Mouse (Mus musculus): Measurements from ENCODE around the gene Wnt10b. TPM values are rescaled to one million over a fixed set of nuclear protein-coding genes. Genes with fewer than 3 reads are reported as not detected.
"Not testable (repeated sequence)": the region's sequence is repeated elsewhere in the genome, so short reads cannot be mapped to it uniquely, and the experiment has no call there.

Wnt10b gene
- total RNA-seq (2015; ENCODE audit: low replicate concordance) (1.0 TPM in 1 of 2 replicates, not detected in the other), total RNA-seq (2017; ENCODE audit: low replicate concordance) (not detected in 2 replicates)

GRCm38 (mm10) chr15:98777762-98778161 is at the start of gene Wnt10b:
Wnt10b (minus strand) TSS chr15:98778150.
- ATAC-seq (replicated peaks; ENCODE audit: low FRiP score, poor library complexity, severe bottlenecking) = no peak

GRCm38 (mm10) chr15:98827611-98828011 is 49.7 kb upstream of the Wnt10b start:
- ATAC-seq (replicated peaks; ENCODE audit: low FRiP score, poor library complexity, severe bottlenecking) = 0 out of 2 replicates have a peak, but pooled peaks have one; percentile 10

- no peak for ATAC-seq (replicated peaks; ENCODE audit: low FRiP score, poor library complexity, severe bottlenecking)
Measured at GRCm38 (mm10) chr15:98823434-98823833, 45.5 kb upstream of the Wnt10b start.

- no peak for ATAC-seq (replicated peaks; ENCODE audit: low FRiP score, poor library complexity, severe bottlenecking)
Measured at GRCm38 (mm10) chr15:98822147-98822546, 44.2 kb upstream of the Wnt10b start.

GRCm38 (mm10) chr15:98821403-98821802 is 43.5 kb upstream of the Wnt10b start:
- ATAC-seq (replicated peaks; ENCODE audit: low FRiP score, poor library complexity, severe bottlenecking) = peak; percentile 81

- ATAC-seq (replicated peaks; ENCODE audit: low FRiP score, poor library complexity, severe bottlenecking) = no peak
Measured at GRCm38 (mm10) chr15:98820937-98821336, 43.0 kb upstream of the Wnt10b start.

- no peak for ATAC-seq (replicated peaks; ENCODE audit: low FRiP score, poor library complexity, severe bottlenecking)
Measured at GRCm38 (mm10) chr15:98818171-98818570, 40.2 kb upstream of the Wnt10b start.

- 0 out of 2 replicates have a peak, but pooled peaks have one; percentile 7 for ATAC-seq (replicated peaks; ENCODE audit: low FRiP score, poor library complexity, severe bottlenecking)
Measured at GRCm38 (mm10) chr15:98812741-98813424, 34.9 kb upstream of the Wnt10b start.

- ATAC-seq (replicated peaks; ENCODE audit: low FRiP score, poor library complexity, severe bottlenecking) = not testable (repeated sequence)
Measured at GRCm38 (mm10) chr15:98810212-98810611, 32.3 kb upstream of the Wnt10b start.

GRCm38 (mm10) chr15:98809390-98809789 is 31.4 kb upstream of the Wnt10b start, which contains the start of gene Ddn:
Ddn (minus strand) TSS chr15:98809490.
- ATAC-seq (replicated peaks; ENCODE audit: low FRiP score, poor library complexity, severe bottlenecking) = no peak

- no peak for ATAC-seq (replicated peaks; ENCODE audit: low FRiP score, poor library complexity, severe bottlenecking)
Measured at GRCm38 (mm10) chr15:98808651-98809134, 30.7 kb upstream of the Wnt10b start.

GRCm38 (mm10) chr15:98807895-98808650 is 30.1 kb upstream of the Wnt10b start:
- no peak for ATAC-seq (replicated peaks; ENCODE audit: low FRiP score, poor library complexity, severe bottlenecking)

GRCm38 (mm10) chr15:98806809-98807770 is 29.1 kb upstream of the Wnt10b start:
- ATAC-seq (replicated peaks; ENCODE audit: low FRiP score, poor library complexity, severe bottlenecking) = no peak

GRCm38 (mm10) chr15:98806071-98806808 is 28.3 kb upstream of the Wnt10b start:
- no peak for ATAC-seq (replicated peaks; ENCODE audit: low FRiP score, poor library complexity, severe bottlenecking)

GRCm38 (mm10) chr15:98805324-98806040 is 27.5 kb upstream of the Wnt10b start:
- no peak for ATAC-seq (replicated peaks; ENCODE audit: low FRiP score, poor library complexity, severe bottlenecking)

GRCm38 (mm10) chr15:98804054-98804453 is 26.1 kb upstream of the Wnt10b start:
- ATAC-seq (replicated peaks; ENCODE audit: low FRiP score, poor library complexity, severe bottlenecking) = peak; percentile 62

GRCm38 (mm10) chr15:98802926-98803325 is 25.0 kb upstream of the Wnt10b start:
- no peak for ATAC-seq (replicated peaks; ENCODE audit: low FRiP score, poor library complexity, severe bottlenecking)

GRCm38 (mm10) chr15:98799396-98799795 is 21.4 kb upstream of the Wnt10b start:
- ATAC-seq (replicated peaks; ENCODE audit: low FRiP score, poor library complexity, severe bottlenecking) = peak; percentile 67

Measured in erythroblast, adult 5-6 weeks (primary cell).